In the genomic region with DNA sequence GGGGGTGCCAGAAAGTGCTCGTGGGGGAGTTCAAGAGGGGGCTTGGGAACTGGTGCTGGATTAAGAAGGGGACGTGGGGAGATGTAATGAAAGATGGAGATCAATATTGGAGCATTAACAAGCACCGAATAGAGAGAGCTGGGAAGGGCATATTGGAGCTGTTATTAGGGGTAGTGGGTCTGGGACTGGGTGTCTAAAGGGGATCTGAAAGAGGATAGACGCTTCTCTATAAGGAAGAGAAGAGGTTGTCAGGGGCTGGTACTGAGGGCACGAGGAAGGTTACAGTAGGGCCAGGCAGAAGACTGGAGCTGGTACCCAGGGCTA, we compare ENCODE assay signal across 9 mouse cellular contexts. TPM values are rescaled to one million over a fixed set of nuclear protein-coding genes. Genes with fewer than 3 reads are reported as not detected.
A peak's percentile ranks its signal among the peaks of the same experiment; 100 is the strongest.
DNase-seq lines count a peak whose midpoint lies in the region; ATAC-seq and TF ChIP-seq lines count a peak whose summit lies in the region.
"Had no signal": no experiment of that assay in that cellular context is flagged by ENCODE, and none has a peak within 500 bp of the region (broad histone marks: within the 10 kb centered on the region; RNA-seq: fewer than 3 reads in every experiment).

No protein-coding gene starts in this region.

- H3K9me3 ChIP-seq in neural tube, embryonic 11.5 days (ENCODE audit: control insufficient read depth, low read length): no peaks in the 10 kb centered on the region
- no peaks in the 10 kb centered on the region for H3K9me3 ChIP-seq in limb, embryonic 15.5 days

- H3K27me3 ChIP-seq in cerebellum, adult 2 months (ENCODE audit: control insufficient read depth, insufficient read depth, low read length): no peaks in the 10 kb centered on the region
- peaks cover 6% of the 10 kb centered on the region for H3K27me3 ChIP-seq in neural tube, embryonic 11.5 days (ENCODE audit: control insufficient read depth, insufficient read depth, low read length)
- H3K27me3 ChIP-seq in limb, embryonic 15.5 days: peaks cover 54% of the 10 kb centered on the region

- H3K36me3 ChIP-seq in neural tube, embryonic 11.5 days (ENCODE audit: control insufficient read depth, insufficient read depth, low read length): no peaks in the 10 kb centered on the region
- H3K36me3 ChIP-seq in limb, embryonic 15.5 days: no peaks in the 10 kb centered on the region

- H3K4me2 ChIP-seq in neural tube, embryonic 11.5 days (ENCODE audit: low read depth): peak overlapping the region; percentile 80
- H3K4me2 ChIP-seq in limb, embryonic 15.5 days: peak overlapping the region; percentile 70

- TF ChIP-seq POLR2A in cerebellum, adult 2 months (IDR thresholded peaks at IDR 0.05; ENCODE audit: borderline replicate concordance, insufficient read depth, low read length): no peak

- H3K9ac ChIP-seq in neural tube, embryonic 11.5 days (ENCODE audit: low read length): peak overlapping the region; percentile 83
- H3K9ac ChIP-seq in limb, embryonic 15.5 days: no peak overlapping the region

- H3K4me1 ChIP-seq in cerebellum, adult 2 months (ENCODE audit: control insufficient read depth, insufficient read depth, low read length): peaks cover 12% of the 10 kb centered on the region; the same call in 1 of the 2 replicates
- peaks cover 7% of the 10 kb centered on the region; the same call in 1 of the 2 replicates for H3K4me1 ChIP-seq in neural tube, embryonic 11.5 days (ENCODE audit: control insufficient read depth, insufficient read depth, low read length)
- peaks cover 14% of the 10 kb centered on the region for H3K4me1 ChIP-seq in limb, embryonic 15.5 days

- peak; percentile 21 for ATAC-seq in neural tube, embryonic 11.5 days (ENCODE audit: insufficient read depth, low FRiP score, low TSS enrichment)
- ATAC-seq in limb, embryonic 15.5 days (ENCODE audit: insufficient number of reproducible peaks, low FRiP score, low TSS enrichment, low read depth): no peak; the same call in 1 of the 2 replicates
- no peak for ATAC-seq in erythroid progenitor cell, adult 5-6 weeks (replicated peaks; ENCODE audit: low FRiP score, poor library complexity, severe bottlenecking)
- ATAC-seq in erythroblast, adult 5-6 weeks (replicated peaks; ENCODE audit: low FRiP score, poor library complexity, severe bottlenecking): no peak
- ATAC-seq: activated CD4-positive, CD25-positive, alpha-beta regulatory T cell, adult 4 months had no signal

- WGBS in cerebellum, adult 2 months: 2% methylated on average over 5 of the region's 5 CpGs
- under 1% methylated on average over 5 of the region's 5 CpGs for WGBS in neural tube, embryonic 11.5 days
- 5% methylated on average over 5 of the region's 5 CpGs for WGBS in limb, embryonic 15.5 days

- H3K27ac ChIP-seq in cerebellum, adult 2 months (ENCODE audit: insufficient read depth, low read length): no peak overlapping the region
- no peak overlapping the region for H3K27ac ChIP-seq in neural tube, embryonic 11.5 days (ENCODE audit: low read depth, low read length)
- no peak overlapping the region for H3K27ac ChIP-seq in limb, embryonic 15.5 days

- peak overlapping the region; percentile 97 for H3K4me3 ChIP-seq in cerebellum, adult 2 months (replicated peaks; ENCODE audit: insufficient read depth, low read depth, low read length)
- H3K4me3 ChIP-seq in neural tube, embryonic 11.5 days (ENCODE audit: low read depth, low read length): peak overlapping the region; percentile 77
- peak overlapping the region; percentile 44; the same call in 1 of the 2 replicates for H3K4me3 ChIP-seq in limb, embryonic 15.5 days

- TF ChIP-seq CTCF in cerebellum, adult 2 months (IDR thresholded peaks at IDR 0.05; ENCODE audit: borderline replicate concordance, insufficient read depth, low read depth, low read length): no peak

- DNase-seq in cerebellum, adult 2 months: no peak
- DNase-seq in cerebellum, postnatal 4 days (ENCODE audit: low spot score in 2 of 2): no peak
- no peak for DNase-seq in neural tube, embryonic 11.5 days (ENCODE audit: low spot score)
- no peak for DNase-seq in neural tube, embryonic 10.5 days (ENCODE audit: extremely low spot score, low spot score)
- no peak for DNase-seq in right cerebral cortex, adult 2 months (ENCODE audit: low spot score in 2 of 2)

RNA-seq across cellular contexts. Expression of a gene that starts 0.7 kb away (rescaled TPM):
- polyA plus RNA-seq in cerebellum, adult 2 months (2012; rRNA removed): 53.1 and 57.5 TPM in 2 replicates
- 6.7 and 6.9 TPM in 2 replicates for polyA plus RNA-seq in neural tube, embryonic 11.5 days (2014; fragmentation: Nextera tagmentation; extraction: Ambion mirVana)
- 0.46 and 0.92 TPM in 2 replicates for polyA plus RNA-seq in limb, embryonic 15.5 days (2015; fragmentation: Nextera tagmentation; extraction: Ambion mirVana)
- not detected in 2 replicates for total RNA-seq in erythroid progenitor cell, adult 5-6 weeks (2015; ENCODE audit: low replicate concordance)
- total RNA-seq in erythroid progenitor cell, adult 5-6 weeks (2017; ENCODE audit: low replicate concordance): 0.26 TPM in 1 of 2 replicates, not detected in the other
- not detected in 2 replicates for total RNA-seq in erythroblast, adult 5-6 weeks (2015; ENCODE audit: low replicate concordance)
- not detected in 2 replicates for total RNA-seq in erythroblast, adult 5-6 weeks (2017; ENCODE audit: low replicate concordance)

RNA-seq across cellular contexts. Expression of a gene that starts 43.2 kb away (rescaled TPM):
- polyA plus RNA-seq in cerebellum, adult 2 months (2012; rRNA removed): 23.8 and 24.2 TPM in 2 replicates
- 47.4 and 53.5 TPM in 2 replicates for polyA plus RNA-seq in neural tube, embryonic 11.5 days (2014; fragmentation: Nextera tagmentation; extraction: Ambion mirVana)
- polyA plus RNA-seq in limb, embryonic 15.5 days (2015; fragmentation: Nextera tagmentation; extraction: Ambion mirVana): 29.1 and 29.7 TPM in 2 replicates
- 25.6 and 28.9 TPM in 2 replicates for total RNA-seq in erythroid progenitor cell, adult 5-6 weeks (2015; ENCODE audit: low replicate concordance)
- 28.8 and 42.9 TPM in 2 replicates for total RNA-seq in erythroid progenitor cell, adult 5-6 weeks (2017; ENCODE audit: low replicate concordance)
- 19.0 and 35.0 TPM in 2 replicates for total RNA-seq in erythroblast, adult 5-6 weeks (2015; ENCODE audit: low replicate concordance)
- 25.5 and 42.9 TPM in 2 replicates for total RNA-seq in erythroblast, adult 5-6 weeks (2017; ENCODE audit: low replicate concordance)

Comparison
In these comparisons a context has a peak if more than half of its experiments do, and no peak if none do; other contexts are left out.
1. H3K4me3 ChIP-seq: peak in every context shown above with its lines; median percentile 97 in cerebellum, adult 2 months; 77 in neural tube, embryonic 11.5 days; 44 in limb, embryonic 15.5 days.